Mouse (Mus musculus) kidney, postnatal 0 days (tissue): ENCODE measurements around the gene Cckar. TPM values are rescaled to one million over a fixed set of nuclear protein-coding genes. Genes with fewer than 3 reads are reported as not detected.

Experiments used
- ATAC-seq: fragments of 200-750 bp; cut with Nextera tagmentation; replicated peaks from 2 replicates; pipeline ENCODE4 v1.8.0; 2017; ENCODE audit warnings: low read depth, moderate number of reproducible peaks, moderate TSS enrichment, moderate library complexity; ENCODE audit not compliant: low FRiP score
- DNase-seq: peaks from one replicate; pipeline ENCODE4 v3.0.0-alpha.2; 2016; ENCODE audit warnings: low spot score
- H3K27ac ChIP-seq: fragments of 300-500 bp; sonication (generic); 2 replicates; pipeline ENCODE4 v1.5.1; 2014; ENCODE audit warnings: mild to moderate bottlenecking
- H3K27me3 ChIP-seq: fragments of 300-500 bp; sonication (generic); 2 replicates; pipeline ENCODE4 v1.6.1; 2014; ENCODE audit warnings: low read length, mixed read lengths; ENCODE audit not compliant: insufficient read depth
- H3K36me3 ChIP-seq: fragments of 300-500 bp; sonication (generic); 2 replicates; pipeline ENCODE4 v1.6.1; 2014; ENCODE audit warnings: low read length, mixed read lengths; ENCODE audit not compliant: insufficient read depth
- H3K4me1 ChIP-seq: fragments of 300-500 bp; sonication (generic); replicated peaks from 2 replicates; pipeline ENCODE4 v1.6.1; 2014; ENCODE audit warnings: antibody characterized with exemption, low read length, mixed read lengths; ENCODE audit not compliant: insufficient read depth
- H3K4me2 ChIP-seq: fragments of 300-500 bp; sonication (generic); 2 replicates; pipeline ENCODE4 v1.6.1; 2014; ENCODE audit warnings: mild to moderate bottlenecking, low read length, moderate library complexity, mixed read lengths
- H3K4me3 ChIP-seq: fragments of 300-500 bp; sonication (generic); replicated peaks from 2 replicates; pipeline ENCODE4 v1.5.1; 2014; ENCODE audit warnings: low read depth, low read length
- H3K9ac ChIP-seq: fragments of 300-500 bp; sonication (generic); 2 replicates; pipeline ENCODE4 v1.6.1; 2014; ENCODE audit warnings: low read depth, low read length
- H3K9me3 ChIP-seq: fragments of 300-500 bp; sonication (generic); replicated peaks from 2 replicates; pipeline ENCODE4 v1.6.1; 2016; ENCODE audit warnings: low read length, inconsistent platforms, mixed read lengths
- CTCF ChIP-seq: IDR thresholded peaks from 2 replicates; pipeline ENCODE4 v1.5.1; 2016; ENCODE audit warnings: antibody characterized with exemption, low read depth, mild to moderate bottlenecking, moderate library complexity
- WGBS: fragments of 180-500 bp; shearing (Covaris S2); extraction: QIAGEN DNeasy Blood & Tissue Kit; methylation state at CpG from one replicate; pipeline ENCODE4 v1.1.7; 2014; 5-methylcytosine and 5-hydroxymethylcytosine counted together
- polyA plus RNA-seq: library from polyadenylated mRNA; unstranded; fragments of >200 nt; fragmentation: Nextera tagmentation; extraction: Ambion mirVana; gene quantifications from 2 replicates; pipeline ENCODE4 v1.2.1, GENCODE M21; 2015

The Cckar gene
- polyA plus RNA-seq, 1 experiment from 2014 or later = 9.1 TPM

DNA sequence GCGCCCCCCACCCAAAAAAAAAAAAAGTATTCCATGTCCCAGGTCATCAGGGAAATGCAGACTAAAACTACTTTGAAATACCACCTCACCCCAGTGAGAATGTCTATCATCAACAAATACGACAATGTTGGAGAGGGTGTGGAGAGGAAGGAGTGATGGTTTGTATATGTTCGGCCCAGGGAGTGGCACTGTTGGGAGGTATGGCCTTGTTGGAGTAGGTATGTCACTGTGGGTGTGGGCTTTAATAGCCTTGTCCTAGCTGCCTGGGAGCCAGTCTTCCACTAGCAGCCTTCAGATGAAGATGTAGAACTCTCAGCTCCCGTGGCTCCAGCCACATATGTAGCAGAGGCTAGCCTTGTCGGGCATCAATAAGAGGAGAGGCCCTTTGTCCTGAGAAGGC, 39.5 kb downstream of the Cckar start:
- no peak overlapping the region for H3K4me3 ChIP-seq
- no peaks in the 10 kb centered on the region for H3K9me3 ChIP-seq
- 88% methylated on average over 5 of the region's 5 CpGs for WGBS
- no peak for DNase-seq
- no peak overlapping the region for H3K9ac ChIP-seq
- no peak for ATAC-seq
- no peaks in the 10 kb centered on the region for H3K4me1 ChIP-seq
- H3K4me2 ChIP-seq = no peak overlapping the region
- no peak overlapping the region for H3K27ac ChIP-seq
- H3K36me3 ChIP-seq = no peaks in the 10 kb centered on the region
- no peak for TF ChIP-seq CTCF
- H3K27me3 ChIP-seq = no peaks in the 10 kb centered on the region

DNA sequence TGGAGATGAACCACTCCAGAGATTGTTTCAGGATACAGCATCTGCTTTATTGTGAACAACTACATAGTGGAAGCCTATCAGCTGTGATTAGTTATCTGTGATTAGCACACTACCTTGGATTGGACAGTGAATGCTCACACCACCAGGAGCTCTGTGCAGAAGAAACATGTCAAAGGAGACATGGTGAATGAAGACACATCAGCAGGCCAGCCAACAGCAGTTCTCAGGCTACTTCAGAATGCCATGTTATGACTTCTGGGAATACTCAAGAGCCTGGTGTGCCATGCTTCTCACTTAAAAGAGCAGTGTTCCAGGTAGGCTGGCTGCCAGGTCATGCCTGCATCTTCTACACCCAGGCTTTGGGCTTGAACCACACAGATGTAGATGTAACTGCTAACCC, 43.8 kb downstream of the Cckar start:
- Histone ChIP-seq H3K9ac (no peak overlapping the region), H3K4me2 (no peak overlapping the region), H3K36me3 (no peaks in the 10 kb centered on the region), H3K9me3 (no peaks in the 10 kb centered on the region), H3K4me3 (no peak overlapping the region), H3K27ac (no peak overlapping the region), H3K27me3 (no peaks in the 10 kb centered on the region), H3K4me1 (no peaks in the 10 kb centered on the region)
- no peak for DNase-seq
- TF ChIP-seq CTCF = no peak
- no peak for ATAC-seq

DNA sequence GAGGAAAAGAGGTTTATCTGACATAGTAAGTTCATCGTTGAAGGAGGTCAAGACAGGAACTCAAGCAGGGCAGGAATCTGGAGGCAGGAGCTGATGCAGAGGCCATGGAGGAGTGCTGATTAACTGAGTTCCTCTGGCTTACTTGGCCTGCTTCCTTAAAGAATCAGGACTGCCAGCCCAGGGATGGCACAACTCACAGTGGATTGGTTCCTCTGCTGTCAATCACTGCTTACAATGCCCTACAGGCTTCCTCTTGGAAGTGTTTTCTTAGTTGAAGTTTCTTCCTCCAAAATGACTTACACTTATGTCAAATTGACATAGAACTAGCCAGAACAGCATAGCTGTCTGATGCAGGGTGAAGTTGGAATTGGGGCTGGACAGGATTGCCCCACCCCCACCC, 45.1 kb downstream of the Cckar start:
- H3K27ac ChIP-seq = no peak overlapping the region
- H3K4me2 ChIP-seq = no peak overlapping the region
- H3K27me3 ChIP-seq = no peaks in the 10 kb centered on the region
- H3K4me1 ChIP-seq = no peaks in the 10 kb centered on the region
- TF ChIP-seq CTCF = no peak
- DNase-seq = no peak
- H3K4me3 ChIP-seq = no peak overlapping the region
- H3K9me3 ChIP-seq = no peaks in the 10 kb centered on the region
- no peak for ATAC-seq
- no peak overlapping the region for H3K9ac ChIP-seq
- 34% methylated on average over 1 of the region's 1 CpGs for WGBS
- no peaks in the 10 kb centered on the region for H3K36me3 ChIP-seq

DNA sequence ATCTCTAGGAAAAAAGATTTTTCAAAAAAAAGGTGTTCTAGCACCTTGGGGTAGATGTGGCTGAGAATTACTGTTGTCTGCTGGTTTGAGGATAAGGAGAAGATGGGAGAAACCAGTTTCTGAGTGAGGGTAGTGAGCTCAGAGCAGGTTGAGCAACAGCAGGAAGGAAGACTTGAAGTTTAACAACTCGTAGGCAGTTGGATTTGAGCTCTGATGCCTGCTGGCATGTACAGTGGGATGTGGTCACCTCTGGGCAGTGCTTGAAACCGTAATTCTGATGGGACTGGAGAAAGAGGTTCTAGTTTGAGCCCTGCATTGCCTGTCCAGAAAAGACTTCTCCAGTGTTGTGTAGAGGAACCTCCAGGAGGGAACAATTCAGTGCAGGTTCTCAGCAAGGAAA, 46.0 kb downstream of the Cckar start:
- Histone ChIP-seq H3K9me3 (no peaks in the 10 kb centered on the region), H3K27me3 (no peaks in the 10 kb centered on the region), H3K4me1 (no peaks in the 10 kb centered on the region), H3K9ac (no peak overlapping the region), H3K4me2 (no peak overlapping the region), H3K36me3 (no peaks in the 10 kb centered on the region), H3K27ac (no peak overlapping the region), H3K4me3 (no peak overlapping the region)
- 85% methylated on average over 2 of the region's 2 CpGs for WGBS
- ATAC-seq = no peak
- no peak for TF ChIP-seq CTCF
- no peak for DNase-seq

DNA sequence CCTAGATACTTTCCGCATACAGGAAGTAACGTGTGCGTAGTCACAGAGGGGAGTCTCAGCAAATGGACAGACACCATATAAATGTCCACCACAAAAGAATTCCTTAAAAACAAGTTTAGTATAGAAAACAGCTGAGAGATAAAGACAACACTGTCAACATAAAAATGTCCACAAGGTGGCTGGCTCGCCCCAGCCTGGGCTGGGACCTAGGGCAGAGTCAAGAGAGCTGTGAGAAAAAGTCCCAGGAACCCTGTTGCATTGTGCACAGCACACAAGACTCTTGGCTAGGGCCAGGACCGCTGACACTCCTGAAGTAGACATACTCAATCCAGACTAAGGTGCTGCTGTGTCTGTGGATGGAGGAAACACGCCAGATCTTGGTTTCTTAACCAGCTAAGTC, 49.6 kb downstream of the Cckar start:
- H3K27me3 ChIP-seq = no peaks in the 10 kb centered on the region
- H3K4me3 ChIP-seq = no peak overlapping the region
- H3K4me2 ChIP-seq = no peak overlapping the region
- TF ChIP-seq CTCF = peak; percentile 79
- no peaks in the 10 kb centered on the region for H3K36me3 ChIP-seq
- H3K27ac ChIP-seq = no peak overlapping the region
- DNase-seq (peak; percentile 68), ATAC-seq (peak; percentile 78)
- no peaks in the 10 kb centered on the region for H3K4me1 ChIP-seq
- H3K9ac ChIP-seq = no peak overlapping the region
- WGBS = 64% methylated on average over 6 of the region's 6 CpGs
- H3K9me3 ChIP-seq = no peaks in the 10 kb centered on the region

DNA sequence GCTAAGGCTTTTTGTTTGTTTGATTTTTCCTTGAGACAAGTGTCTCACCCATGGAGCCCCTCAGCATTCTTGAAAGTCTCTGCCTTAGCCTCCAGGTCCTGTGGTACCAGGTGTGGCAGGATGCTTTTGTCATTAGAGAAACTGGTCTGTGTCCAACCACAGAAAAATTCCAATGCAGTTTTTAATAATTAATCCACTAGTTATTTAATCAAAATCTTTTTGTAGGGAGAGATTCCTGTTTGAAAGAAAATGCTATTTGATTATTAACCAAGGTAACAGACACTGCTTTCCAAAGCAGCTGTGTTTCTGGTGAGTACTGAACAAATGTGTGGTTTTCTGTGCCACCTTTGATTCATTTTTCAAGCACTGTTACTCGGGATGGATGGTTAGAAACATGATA, 50.9 kb downstream of the Cckar start:
- Histone ChIP-seq H3K27me3 (no peaks in the 10 kb centered on the region), H3K9me3 (no peaks in the 10 kb centered on the region), H3K27ac (peak overlapping the region; percentile 60), H3K4me1 (no peaks in the 10 kb centered on the region), H3K4me3 (no peak overlapping the region), H3K36me3 (no peaks in the 10 kb centered on the region; the same call in 1 of the 2 replicates), H3K9ac (no peak overlapping the region), H3K4me2 (no peak overlapping the region)
- DNase-seq = no peak
- no peak for TF ChIP-seq CTCF
- 3% methylated on average over 1 of the region's 1 CpGs for WGBS
- ATAC-seq = no peak

Other genes with a start within 250 kb of the Cckar start
- gene Rbpj, start 241.6 kb downstream of the Cckar start, polyA plus RNA-seq = 25.9 and 28.2 TPM in 2 replicates
- 35.4 and 38.6 TPM in 2 replicates for gene Tbc1d19, start 101.9 kb upstream of the Cckar start, polyA plus RNA-seq